Mouse (Mus musculus) hindbrain, embryonic 13.5 days (tissue): Measurements from ENCODE around the gene Diaph3. TPM values are rescaled to one million over a fixed set of nuclear protein-coding genes. Genes with fewer than 3 reads are reported as not detected.

Experiments
- ATAC-seq: fragments of 200-750 bp; cut with Nextera tagmentation; 2 replicates; pipeline ENCODE4 v1.8.0; 2017; ENCODE audit warnings: moderate TSS enrichment; ENCODE audit not compliant: low FRiP score
- H3K27ac ChIP-seq: fragments of 300-500 bp; sonication (generic); 2 replicates; pipeline ENCODE4 v1.5.1; 2015; ENCODE audit warnings: inconsistent platforms, mild to moderate bottlenecking, moderate library complexity
- H3K27me3 ChIP-seq: fragments of 300-500 bp; sonication (generic); 2 replicates; pipeline ENCODE4 v1.6.1; 2015; ENCODE audit warnings: mild to moderate bottlenecking, inconsistent platforms
- H3K36me3 ChIP-seq: fragments of 300-500 bp; sonication (generic); 2 replicates; pipeline ENCODE4 v1.6.1; 2015; ENCODE audit warnings: mild to moderate bottlenecking, inconsistent platforms
- H3K4me1 ChIP-seq: fragments of 300-500 bp; sonication (generic); replicated peaks from 2 replicates; pipeline ENCODE4 v1.6.1; 2015; ENCODE audit warnings: inconsistent platforms
- H3K4me2 ChIP-seq: fragments of 300-500 bp; sonication (generic); 2 replicates; pipeline ENCODE4 v1.6.1; 2015; ENCODE audit warnings: inconsistent platforms, mild to moderate bottlenecking, moderate library complexity
- H3K4me3 ChIP-seq: fragments of 300-500 bp; sonication (generic); 2 replicates; pipeline ENCODE4 v1.5.1; 2015; ENCODE audit warnings: mild to moderate bottlenecking, inconsistent platforms
- H3K9ac ChIP-seq: fragments of 300-500 bp; sonication (generic); 2 replicates; pipeline ENCODE4 v1.6.1; 2015; ENCODE audit warnings: mild to moderate bottlenecking, inconsistent platforms
- H3K9me3 ChIP-seq: fragments of 300-500 bp; sonication (generic); 2 replicates; pipeline ENCODE4 v1.6.1; 2016; ENCODE audit warnings: inconsistent platforms
- WGBS: fragments of 180-500 bp; shearing (Covaris S2); methylation state at CpG from one replicate; pipeline ENCODE4 v1.1.7; 2015; 5-methylcytosine and 5-hydroxymethylcytosine counted together
- polyA plus RNA-seq: library from polyadenylated mRNA; unstranded; fragments of >200 nt; fragmentation: Nextera tagmentation; extraction: Ambion mirVana; gene quantifications from 2 replicates; pipeline ENCODE4 v1.2.1, GENCODE M21; 2015

Gene Diaph3
- polyA plus RNA-seq, 1 experiment from 2014 or later, result 3.4 TPM

GRCm38 (mm10) chr14:86898898-86899297 is 242.1 kb downstream of the Diaph3 start:
- H3K4me2 ChIP-seq, result no peak overlapping the region
- H3K9me3 ChIP-seq, result no peaks in the 10 kb centered on the region
- H3K27me3 ChIP-seq, result no peaks in the 10 kb centered on the region

GRCm38 (mm10) chr14:86889070-86889804 is 251.8 kb downstream of the Diaph3 start:
- Histone ChIP-seq H3K9me3 (no peaks in the 10 kb centered on the region), H3K4me3 (no peak overlapping the region), H3K4me2 (no peak overlapping the region), H3K36me3 (no peaks in the 10 kb centered on the region), H3K9ac (no peak overlapping the region), H3K27me3 (no peaks in the 10 kb centered on the region), H3K27ac (no peak overlapping the region), H3K4me1 (no peaks in the 10 kb centered on the region)
- ATAC-seq, result no peak
- 81% methylated on average over 3 of the region's 3 CpGs for WGBS

More at GRCm38 (mm10) chr14:86898898-86899297, 242.1 kb downstream of the Diaph3 start:
- H3K4me1 ChIP-seq, result no peaks in the 10 kb centered on the region
- no peak overlapping the region for H3K27ac ChIP-seq
- no peaks in the 10 kb centered on the region for H3K36me3 ChIP-seq
- no peak overlapping the region for H3K9ac ChIP-seq
- ATAC-seq, result no peak
- no peak overlapping the region for H3K4me3 ChIP-seq

DNA sequence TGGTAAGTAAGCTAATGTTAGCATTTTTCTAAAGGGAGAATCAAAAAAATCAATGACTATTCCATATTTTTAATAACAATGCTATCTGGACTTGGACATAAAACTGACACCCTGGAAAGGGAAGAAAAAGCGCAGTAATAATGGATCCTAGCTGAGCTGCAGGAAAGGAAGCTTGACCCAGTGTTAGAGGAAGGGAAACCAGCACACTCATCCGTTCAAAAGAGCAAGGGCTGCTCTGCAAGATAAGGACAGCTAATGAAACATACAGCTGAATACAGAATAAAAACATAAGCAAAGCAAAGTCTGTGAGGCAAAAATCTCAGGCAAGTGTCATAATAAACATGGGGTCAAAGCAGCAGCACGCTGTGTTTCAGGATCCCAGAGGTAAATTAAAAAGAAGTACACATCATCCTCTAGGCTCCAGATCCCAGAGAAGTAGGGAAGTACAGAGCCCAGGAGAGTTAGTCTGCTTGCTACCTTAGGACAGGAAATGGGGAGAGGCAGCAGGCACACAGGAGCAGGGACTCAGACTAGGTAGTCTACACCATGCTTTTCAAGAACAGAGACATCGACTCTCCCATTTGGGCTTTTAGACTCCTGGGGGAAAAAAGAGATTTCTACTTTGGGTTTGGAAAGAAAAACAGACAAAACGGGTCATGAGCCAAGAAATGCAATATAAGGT is 255.5 kb downstream of the Diaph3 start:
- no peak overlapping the region for H3K4me2 ChIP-seq
- H3K4me3 ChIP-seq, result no peak overlapping the region
- WGBS, result 81% methylated on average over 5 of the region's 5 CpGs
- no peak overlapping the region for H3K27ac ChIP-seq
- H3K27me3 ChIP-seq, result no peaks in the 10 kb centered on the region
- no peaks in the 10 kb centered on the region for H3K9me3 ChIP-seq
- H3K9ac ChIP-seq, result no peak overlapping the region
- no peak for ATAC-seq
- H3K4me1 ChIP-seq, result no peaks in the 10 kb centered on the region
- no peaks in the 10 kb centered on the region for H3K36me3 ChIP-seq

- H3K36me3 ChIP-seq, result no peaks in the 10 kb centered on the region
- H3K27me3 ChIP-seq, result no peaks in the 10 kb centered on the region
- 81% methylated on average over 5 of the region's 5 CpGs for WGBS
- peaks cover 4% of the 10 kb centered on the region for H3K4me1 ChIP-seq
- no peak overlapping the region for H3K9ac ChIP-seq
- no peaks in the 10 kb centered on the region for H3K9me3 ChIP-seq
- no peak overlapping the region for H3K4me3 ChIP-seq
- peak; percentile 63 for ATAC-seq
- H3K4me2 ChIP-seq, result no peak overlapping the region
- no peak overlapping the region for H3K27ac ChIP-seq
Measured at GRCm38 (mm10) chr14:86869536-86869935, 271.5 kb downstream of the Diaph3 start.

GRCm38 (mm10) chr14:86867143-86867542 is 273.9 kb downstream of the Diaph3 start:
- H3K4me2 ChIP-seq, result no peak overlapping the region
- no peak overlapping the region for H3K4me3 ChIP-seq
- no peaks in the 10 kb centered on the region for H3K36me3 ChIP-seq
- H3K9me3 ChIP-seq, result no peaks in the 10 kb centered on the region
- H3K4me1 ChIP-seq, result peaks cover 4% of the 10 kb centered on the region
- no peaks in the 10 kb centered on the region for H3K27me3 ChIP-seq
- no peak overlapping the region for H3K9ac ChIP-seq
- WGBS, result 41% methylated on average over 3 of the region's 3 CpGs
- no peak overlapping the region for H3K27ac ChIP-seq
- peak; percentile 82 for ATAC-seq

DNA sequence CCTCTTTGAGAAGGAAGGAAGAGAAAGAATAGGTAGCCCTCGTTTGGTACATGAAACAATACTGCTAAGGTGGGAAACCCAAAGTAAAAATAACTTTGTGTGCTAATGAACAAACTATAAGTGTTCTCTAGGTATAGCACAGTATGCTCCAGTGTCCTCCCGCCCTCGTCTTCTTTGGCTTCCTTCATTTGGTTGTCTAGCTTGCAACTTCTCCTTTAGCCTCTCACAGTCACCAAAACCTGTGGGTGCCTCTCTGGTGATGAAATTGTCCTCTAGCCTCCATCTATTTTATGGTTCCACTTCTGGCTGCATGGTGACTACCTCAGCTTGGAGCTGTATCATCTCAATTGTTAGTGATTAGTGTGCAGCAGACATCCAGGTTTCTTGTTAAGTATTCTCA is 277.0 kb downstream of the Diaph3 start:
- Histone ChIP-seq H3K4me3 (no peak overlapping the region), H3K4me2 (no peak overlapping the region), H3K27me3 (no peaks in the 10 kb centered on the region), H3K27ac (no peak overlapping the region), H3K4me1 (peaks cover 4% of the 10 kb centered on the region), H3K9ac (no peak overlapping the region), H3K36me3 (no peaks in the 10 kb centered on the region), H3K9me3 (no peaks in the 10 kb centered on the region)
- no peak for ATAC-seq
- 92% methylated on average over 3 of the region's 3 CpGs for WGBS

GRCm38 (mm10) chr14:86861277-86861946 is 279.6 kb downstream of the Diaph3 start:
- H3K9ac ChIP-seq, result no peak overlapping the region
- no peaks in the 10 kb centered on the region for H3K36me3 ChIP-seq
- peaks cover 2% of the 10 kb centered on the region for H3K4me1 ChIP-seq
- H3K27me3 ChIP-seq, result no peaks in the 10 kb centered on the region
- WGBS, result 87% methylated on average over 11 of the region's 11 CpGs
- ATAC-seq, result no peak
- H3K4me2 ChIP-seq, result no peak overlapping the region
- no peak overlapping the region for H3K4me3 ChIP-seq
- H3K9me3 ChIP-seq, result no peaks in the 10 kb centered on the region
- H3K27ac ChIP-seq, result no peak overlapping the region

GRCm38 (mm10) chr14:86847154-86847810 is 293.8 kb downstream of the Diaph3 start:
- WGBS, result 96% methylated on average over 4 of the region's 4 CpGs
- Histone ChIP-seq H3K27me3 (no peaks in the 10 kb centered on the region), H3K4me3 (no peak overlapping the region), H3K9me3 (no peaks in the 10 kb centered on the region), H3K36me3 (no peaks in the 10 kb centered on the region), H3K27ac (no peak overlapping the region), H3K9ac (no peak overlapping the region), H3K4me2 (no peak overlapping the region), H3K4me1 (no peaks in the 10 kb centered on the region)
- ATAC-seq, result no peak

DNA sequence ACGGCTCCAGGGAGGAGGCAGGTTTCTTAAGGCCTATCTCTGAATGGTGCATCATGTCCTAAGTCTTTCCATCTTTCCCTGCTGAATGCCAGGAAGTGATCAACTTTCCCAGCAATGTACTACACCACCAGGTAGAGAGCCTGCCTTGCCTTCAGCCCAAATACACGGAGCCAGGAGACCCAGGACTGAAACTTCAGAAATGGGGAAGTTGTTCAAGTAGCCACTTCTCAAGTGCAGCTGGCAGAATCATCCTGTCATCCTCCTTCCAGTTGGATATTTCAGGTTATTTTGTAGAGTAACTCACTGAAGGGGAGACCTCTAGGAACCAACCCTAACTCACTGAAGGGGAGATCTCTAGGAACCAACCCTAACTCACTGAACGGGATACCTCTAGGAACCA is 297.0 kb downstream of the Diaph3 start:
- Histone ChIP-seq H3K9me3 (no peaks in the 10 kb centered on the region), H3K9ac (no peak overlapping the region), H3K4me3 (no peak overlapping the region), H3K27ac (no peak overlapping the region), H3K4me1 (no peaks in the 10 kb centered on the region), H3K4me2 (no peak overlapping the region), H3K36me3 (no peaks in the 10 kb centered on the region), H3K27me3 (no peaks in the 10 kb centered on the region)
- ATAC-seq, result no peak
- 88% methylated on average over 3 of the region's 3 CpGs for WGBS

- Histone ChIP-seq H3K27ac (no peak overlapping the region), H3K36me3 (no peaks in the 10 kb centered on the region), H3K4me2 (no peak overlapping the region), H3K4me3 (no peak overlapping the region), H3K4me1 (no peaks in the 10 kb centered on the region), H3K27me3 (no peaks in the 10 kb centered on the region), H3K9ac (no peak overlapping the region), H3K9me3 (no peaks in the 10 kb centered on the region)
- no peak for ATAC-seq
- WGBS, result 62% methylated on average over 2 of the region's 2 CpGs
Measured at GRCm38 (mm10) chr14:86837642-86838041, 303.4 kb downstream of the Diaph3 start.

- 97% methylated on average over 2 of the region's 2 CpGs for WGBS
- Histone ChIP-seq H3K9me3 (no peaks in the 10 kb centered on the region), H3K4me2 (no peak overlapping the region), H3K27me3 (no peaks in the 10 kb centered on the region), H3K4me3 (no peak overlapping the region), H3K9ac (no peak overlapping the region), H3K4me1 (no peaks in the 10 kb centered on the region), H3K36me3 (no peaks in the 10 kb centered on the region), H3K27ac (no peak overlapping the region)
- no peak for ATAC-seq
Measured at GRCm38 (mm10) chr14:86834851-86835250, 306.2 kb downstream of the Diaph3 start.

GRCm38 (mm10) chr14:86834269-86834668 is 306.8 kb downstream of the Diaph3 start:
- H3K27ac ChIP-seq, result no peak overlapping the region
- H3K9me3 ChIP-seq, result no peaks in the 10 kb centered on the region
- H3K4me1 ChIP-seq, result no peaks in the 10 kb centered on the region
- no peak overlapping the region for H3K4me2 ChIP-seq
- ATAC-seq, result no peak
- no peaks in the 10 kb centered on the region for H3K36me3 ChIP-seq
- no peaks in the 10 kb centered on the region for H3K27me3 ChIP-seq
- no peak overlapping the region for H3K4me3 ChIP-seq
- 93% methylated on average over 6 of the region's 6 CpGs for WGBS
- no peak overlapping the region for H3K9ac ChIP-seq
